Mouse (Mus musculus) kidney, adult 2 months (tissue): ENCODE measurements around the gene Myl4.

Experiments
- CTCF ChIP-seq: fragments of 200-500 bp; conservative IDR thresholded peaks from 2 replicates; pipeline ENCODE4 v1.5.1; 2011; ENCODE audit warnings: low read depth, mild to moderate bottlenecking, control low read depth, low read length, moderate library complexity, mixed read lengths; ENCODE audit not compliant: insufficient read depth, insufficient read length
- POLR2A ChIP-seq: fragments of 200-500 bp; IDR thresholded peaks from one replicate; pipeline ENCODE4 v1.6.1; 2011; ENCODE audit warnings: low read depth, low read length, control low read depth

GRCm38 (mm10) chr11:104587904-104588303 is 37.4 kb downstream of the Myl4 start:
- TF ChIP-seq CTCF (no peak), POLR2A (no peak)
